Mouse (Mus musculus) neural tube, embryonic 15.5 days (tissue): ENCODE data around the gene Isca2. TPM values are rescaled to one million over a fixed set of nuclear protein-coding genes. Genes with fewer than 3 reads are reported as not detected.

Source experiments
- ATAC-seq: fragments of 200-750 bp; cut with Nextera tagmentation; 2 replicates; pipeline ENCODE4 v1.8.0; 2017; ENCODE audit warnings: mild to moderate bottlenecking, moderate TSS enrichment, moderate library complexity; ENCODE audit not compliant: low FRiP score
- H3K27ac ChIP-seq: fragments of 300-500 bp; sonication (generic); replicated peaks from 2 replicates; pipeline ENCODE4 v1.5.1; 2015; ENCODE audit warnings: mild to moderate bottlenecking, inconsistent platforms
- H3K27me3 ChIP-seq: fragments of 300-500 bp; sonication (generic); replicated peaks from 2 replicates; pipeline ENCODE4 v1.6.1; 2015; ENCODE audit warnings: inconsistent platforms
- H3K36me3 ChIP-seq: fragments of 300-500 bp; sonication (generic); 2 replicates; pipeline ENCODE4 v1.6.1; 2015; ENCODE audit warnings: inconsistent platforms
- H3K4me1 ChIP-seq: fragments of 300-500 bp; sonication (generic); 2 replicates; pipeline ENCODE4 v1.6.1; 2015; ENCODE audit warnings: inconsistent platforms
- H3K4me2 ChIP-seq: fragments of 300-500 bp; sonication (generic); 2 replicates; pipeline ENCODE4 v1.6.1; 2015; ENCODE audit warnings: inconsistent platforms, mild to moderate bottlenecking, moderate library complexity
- H3K4me3 ChIP-seq: fragments of 300-500 bp; sonication (generic); replicated peaks from 2 replicates; pipeline ENCODE4 v1.5.1; 2015; ENCODE audit warnings: mild to moderate bottlenecking, inconsistent platforms
- H3K9ac ChIP-seq: fragments of 300-500 bp; sonication (generic); replicated peaks from 2 replicates; pipeline ENCODE4 v1.6.1; 2015; ENCODE audit warnings: mild to moderate bottlenecking, inconsistent platforms
- H3K9me3 ChIP-seq: fragments of 300-500 bp; sonication (generic); replicated peaks from 2 replicates; pipeline ENCODE4 v1.6.1; 2016; ENCODE audit warnings: inconsistent platforms
- WGBS: fragments of 180-500 bp; shearing (Covaris S2); methylation state at CpG from one replicate; pipeline ENCODE4 v1.1.7; 2015; ENCODE audit warnings: mixed read lengths; 5-methylcytosine and 5-hydroxymethylcytosine counted together
- polyA plus RNA-seq: library from polyadenylated mRNA; unstranded; fragments of >200 nt; fragmentation: Nextera tagmentation; extraction: Ambion mirVana; gene quantifications from 2 replicates; pipeline ENCODE4 v1.2.1, GENCODE M21; 2015

Gene Isca2
- polyA plus RNA-seq, 1 experiment from 2014 or later: 144 TPM

DNA sequence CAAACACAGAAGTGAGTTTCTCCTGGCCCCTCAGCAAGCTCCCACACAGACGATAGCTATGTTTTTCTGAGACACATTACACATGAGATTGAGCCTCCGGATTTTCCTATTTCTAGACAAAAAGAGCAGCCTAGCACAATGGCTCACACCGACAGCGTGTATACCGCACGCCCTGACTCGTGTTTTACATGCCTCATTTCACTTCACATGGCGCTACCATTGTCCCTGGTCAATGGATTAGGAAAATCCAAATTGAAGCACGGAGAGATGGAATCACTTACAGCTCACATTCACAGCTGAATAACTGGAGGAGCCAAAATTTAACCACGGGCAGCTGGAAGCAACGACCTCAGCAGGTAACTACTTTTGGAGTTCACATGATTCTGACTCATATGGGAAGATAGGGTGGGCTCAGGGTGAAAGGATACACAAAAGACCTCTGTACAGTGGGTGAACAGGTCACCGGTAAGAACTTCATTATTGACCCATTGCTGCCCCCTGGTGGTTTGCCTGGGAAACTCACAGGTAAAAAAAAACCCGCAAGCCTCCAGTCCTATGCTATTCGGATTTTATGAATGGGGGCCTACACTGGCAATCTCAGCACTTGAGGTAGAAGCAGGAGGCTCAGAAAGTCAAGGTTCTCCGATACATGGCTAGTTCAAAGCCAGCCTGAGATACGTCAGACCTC, 17.9 kb upstream of the Isca2 start:
- no peak overlapping the region for H3K27ac ChIP-seq
- H3K27me3 ChIP-seq: no peaks in the 10 kb centered on the region
- WGBS: 26% methylated on average over 16 of the region's 16 CpGs
- H3K4me3 ChIP-seq: no peak overlapping the region
- peaks cover 20% of the 10 kb centered on the region for H3K4me1 ChIP-seq
- no peak for ATAC-seq
- H3K4me2 ChIP-seq: no peak overlapping the region
- H3K9ac ChIP-seq: no peak overlapping the region
- H3K36me3 ChIP-seq: peaks cover 23% of the 10 kb centered on the region
- no peaks in the 10 kb centered on the region for H3K9me3 ChIP-seq

DNA sequence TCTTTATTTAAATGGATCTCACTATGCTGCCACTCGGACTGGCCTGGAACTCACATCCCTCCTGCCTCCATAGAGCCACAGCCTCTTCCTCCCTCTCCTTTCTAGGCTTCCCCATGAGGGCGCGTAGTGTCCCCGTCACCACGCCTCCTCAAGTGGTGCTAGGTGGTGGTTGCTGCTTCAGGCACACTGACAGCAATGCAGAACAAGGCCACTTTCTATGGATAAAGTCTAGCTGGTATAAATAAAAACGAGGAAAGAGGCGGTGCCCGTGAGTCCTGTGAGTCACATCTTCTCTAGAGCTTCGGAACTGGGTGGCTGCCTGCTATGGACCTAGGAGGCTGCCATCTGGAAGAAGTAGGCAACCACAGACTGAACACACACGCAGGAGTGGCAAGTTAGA, 17.0 kb upstream of the Isca2 start:
- H3K27ac ChIP-seq: no peak overlapping the region
- ATAC-seq: no peak
- peaks cover 20% of the 10 kb centered on the region for H3K4me1 ChIP-seq
- peaks cover 27% of the 10 kb centered on the region for H3K36me3 ChIP-seq
- no peak overlapping the region for H3K9ac ChIP-seq
- H3K4me2 ChIP-seq: no peak overlapping the region
- no peaks in the 10 kb centered on the region for H3K27me3 ChIP-seq
- no peaks in the 10 kb centered on the region for H3K9me3 ChIP-seq
- WGBS: 92% methylated on average over 10 of the region's 10 CpGs
- no peak overlapping the region for H3K4me3 ChIP-seq

DNA sequence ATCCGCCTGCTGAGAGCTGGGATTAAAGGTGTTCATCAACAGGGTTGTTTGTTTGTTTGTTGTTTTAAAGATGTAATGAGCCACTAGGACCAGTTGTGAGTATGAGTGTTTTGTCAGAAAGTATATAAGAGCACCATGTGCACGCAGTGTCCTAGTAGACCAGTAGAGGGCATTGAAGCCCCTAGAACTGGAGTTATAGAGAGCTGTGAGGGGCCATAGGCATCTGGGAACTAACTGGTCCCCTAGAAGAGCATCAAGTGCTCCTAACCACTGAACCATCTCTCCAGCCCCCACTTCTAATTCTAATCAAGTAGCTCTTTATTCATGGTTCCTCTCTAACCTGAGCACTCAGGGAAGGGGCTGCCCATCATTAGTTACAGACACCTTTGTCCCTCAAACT, 14.0 kb upstream of the Isca2 start:
- H3K4me3 ChIP-seq: no peak overlapping the region
- no peak overlapping the region for H3K9ac ChIP-seq
- H3K27ac ChIP-seq: no peak overlapping the region
- H3K4me2 ChIP-seq: no peak overlapping the region
- H3K9me3 ChIP-seq: no peaks in the 10 kb centered on the region
- WGBS: 84% methylated on average over 2 of the region's 2 CpGs
- H3K36me3 ChIP-seq: peaks cover 41% of the 10 kb centered on the region
- H3K4me1 ChIP-seq: no peaks in the 10 kb centered on the region
- no peaks in the 10 kb centered on the region for H3K27me3 ChIP-seq
- ATAC-seq: no peak

DNA sequence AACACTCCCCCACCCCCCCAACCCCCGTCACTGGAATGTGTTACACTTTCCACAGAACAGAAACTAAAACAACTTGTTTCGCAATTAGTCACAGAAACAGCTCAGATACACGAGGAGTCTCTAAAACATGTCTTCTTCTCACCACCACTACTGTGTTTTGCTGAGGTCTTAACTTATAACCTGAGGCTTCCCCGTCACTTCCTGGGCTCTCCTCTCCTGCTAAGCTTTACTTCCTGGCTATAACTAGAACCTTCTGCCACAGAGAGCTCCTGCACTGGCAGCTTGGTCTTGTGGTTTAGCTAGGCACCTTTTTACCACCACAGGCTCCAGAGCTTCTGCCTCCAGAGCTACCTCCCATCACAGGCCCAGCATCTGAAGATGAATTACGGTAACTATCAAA, 10.5 kb upstream of the Isca2 start:
- Histone ChIP-seq H3K4me2 (no peak overlapping the region), H3K9me3 (no peaks in the 10 kb centered on the region), H3K4me3 (no peak overlapping the region), H3K27ac (no peak overlapping the region), H3K36me3 (peaks cover 38% of the 10 kb centered on the region), H3K9ac (no peak overlapping the region), H3K4me1 (no peaks in the 10 kb centered on the region), H3K27me3 (no peaks in the 10 kb centered on the region)
- no peak for ATAC-seq
- 89% methylated on average over 5 of the region's 5 CpGs for WGBS

DNA sequence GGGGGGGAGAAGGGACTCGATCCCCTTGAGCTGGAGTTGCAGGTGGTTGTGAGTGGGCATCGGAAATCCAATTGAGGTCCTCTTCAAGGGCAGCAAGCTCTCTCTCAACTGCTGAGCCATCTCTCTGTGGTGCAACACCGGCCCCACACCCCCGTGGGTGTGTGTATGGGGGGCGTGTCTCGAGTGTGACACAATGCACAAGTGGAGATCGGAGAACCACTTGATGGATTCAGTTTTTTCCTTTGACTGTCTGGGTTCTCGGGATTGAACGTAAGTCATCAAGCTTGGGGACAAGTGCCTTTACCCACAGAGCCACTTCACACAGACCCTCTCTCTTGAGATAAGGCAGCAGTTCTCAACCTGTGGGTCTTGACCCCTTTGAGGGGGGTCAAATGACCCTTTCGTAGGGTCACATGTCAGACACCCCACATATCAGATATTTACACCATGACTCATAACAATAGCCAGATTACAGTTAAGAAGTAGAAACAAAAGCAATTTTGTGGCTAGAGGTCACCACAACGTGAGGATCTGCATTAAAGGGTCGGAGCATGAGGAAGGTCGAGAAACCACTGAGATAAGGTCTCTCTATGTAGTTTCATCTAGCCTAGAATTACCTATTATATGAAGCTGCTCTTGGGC, 9.4 kb upstream of the Isca2 start:
- WGBS: 92% methylated on average over 13 of the region's 13 CpGs
- Histone ChIP-seq H3K4me2 (no peak overlapping the region), H3K9ac (no peak overlapping the region), H3K27ac (no peak overlapping the region), H3K9me3 (no peaks in the 10 kb centered on the region), H3K4me3 (no peak overlapping the region), H3K36me3 (peaks cover 38% of the 10 kb centered on the region), H3K27me3 (no peaks in the 10 kb centered on the region), H3K4me1 (no peaks in the 10 kb centered on the region)
- ATAC-seq: no peak

DNA sequence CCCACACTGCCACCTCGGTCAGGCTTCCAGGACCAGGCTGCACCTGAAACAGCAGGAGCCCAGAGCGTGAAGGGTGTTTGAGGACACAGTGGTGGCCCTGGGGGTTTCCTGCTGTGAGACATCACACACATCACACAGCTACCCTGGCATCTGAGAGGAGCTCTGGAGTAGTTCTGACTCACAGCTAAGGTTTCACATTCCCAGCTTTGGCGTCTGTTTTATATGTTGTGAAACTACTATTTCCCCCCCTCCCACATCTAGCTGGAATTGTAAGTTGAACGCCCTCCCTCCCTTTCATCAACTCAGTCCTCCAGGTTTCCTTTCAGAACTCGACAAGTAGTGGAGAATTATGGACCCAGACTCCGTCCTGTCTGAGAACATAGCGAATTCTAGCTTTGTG, 8.3 kb upstream of the Isca2 start:
- 78% methylated on average over 7 of the region's 7 CpGs for WGBS

DNA sequence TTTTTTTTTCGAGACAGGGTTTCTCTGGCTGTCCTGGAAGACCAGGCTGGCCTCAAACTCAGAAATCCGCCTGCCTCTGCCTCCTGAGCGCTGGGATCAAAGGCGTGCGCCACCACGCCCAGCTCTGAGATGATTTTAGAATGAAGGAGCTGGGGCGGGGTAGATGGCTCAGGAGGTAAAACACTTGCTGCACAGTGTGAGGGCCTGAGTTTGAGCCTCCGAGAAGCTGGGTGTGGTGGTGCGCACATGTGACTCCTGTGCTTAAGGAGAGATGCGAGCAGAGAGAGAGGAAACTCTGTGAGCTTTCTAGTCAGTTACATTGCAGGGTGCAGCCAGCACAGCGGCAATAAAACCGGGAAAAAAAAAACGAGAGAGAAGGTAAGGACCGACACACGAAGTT, 7.5 kb upstream of the Isca2 start:
- Histone ChIP-seq H3K4me3 (no peak overlapping the region), H3K9ac (no peak overlapping the region), H3K27ac (no peak overlapping the region), H3K4me1 (peaks cover 2% of the 10 kb centered on the region), H3K9me3 (no peaks in the 10 kb centered on the region), H3K27me3 (no peaks in the 10 kb centered on the region), H3K36me3 (peaks cover 25% of the 10 kb centered on the region), H3K4me2 (no peak overlapping the region)
- ATAC-seq: no peak
- WGBS: 90% methylated on average over 15 of the region's 15 CpGs

More for the DNA sequence above, 8.3 kb upstream of the Isca2 start:
- peaks cover 30% of the 10 kb centered on the region for H3K36me3 ChIP-seq
- no peak overlapping the region for H3K4me2 ChIP-seq
- H3K4me1 ChIP-seq: no peaks in the 10 kb centered on the region
- no peak overlapping the region for H3K4me3 ChIP-seq
- no peaks in the 10 kb centered on the region for H3K27me3 ChIP-seq
- ATAC-seq: no peak
- no peaks in the 10 kb centered on the region for H3K9me3 ChIP-seq
- H3K9ac ChIP-seq: no peak overlapping the region
- no peak overlapping the region for H3K27ac ChIP-seq

DNA sequence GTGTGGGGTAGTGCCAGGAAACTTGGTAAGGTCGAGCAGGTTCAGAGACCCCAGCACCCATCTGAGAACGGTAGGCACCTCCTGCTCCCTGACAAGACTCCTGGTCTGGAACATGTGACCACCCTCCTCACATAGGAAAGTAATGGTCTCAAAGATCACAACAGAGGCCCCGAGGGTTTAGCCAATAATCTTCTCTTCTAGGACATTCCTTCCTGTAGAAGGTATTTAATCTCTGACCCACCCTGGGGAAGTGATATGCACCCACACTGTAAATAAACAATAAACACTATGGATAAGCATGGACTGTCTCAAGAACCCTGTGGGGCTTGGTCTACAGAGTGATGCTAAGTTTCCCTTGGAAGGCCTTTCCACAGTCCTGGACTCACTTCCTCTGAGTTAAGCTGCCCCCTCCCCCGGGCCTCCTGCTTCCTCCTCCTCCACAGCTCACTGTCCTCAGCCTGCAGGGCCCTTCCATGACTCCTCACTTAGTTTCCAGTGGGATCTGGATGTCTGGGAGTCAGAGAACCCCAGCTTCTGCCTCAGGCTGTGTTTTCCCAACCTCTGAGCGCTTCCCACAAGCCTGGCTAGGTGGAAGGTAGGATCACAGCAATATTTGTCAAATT, 6.8 kb upstream of the Isca2 start:
- ATAC-seq: no peak
- H3K36me3 ChIP-seq: peaks cover 23% of the 10 kb centered on the region
- WGBS: 87% methylated on average over 5 of the region's 5 CpGs

DNA sequence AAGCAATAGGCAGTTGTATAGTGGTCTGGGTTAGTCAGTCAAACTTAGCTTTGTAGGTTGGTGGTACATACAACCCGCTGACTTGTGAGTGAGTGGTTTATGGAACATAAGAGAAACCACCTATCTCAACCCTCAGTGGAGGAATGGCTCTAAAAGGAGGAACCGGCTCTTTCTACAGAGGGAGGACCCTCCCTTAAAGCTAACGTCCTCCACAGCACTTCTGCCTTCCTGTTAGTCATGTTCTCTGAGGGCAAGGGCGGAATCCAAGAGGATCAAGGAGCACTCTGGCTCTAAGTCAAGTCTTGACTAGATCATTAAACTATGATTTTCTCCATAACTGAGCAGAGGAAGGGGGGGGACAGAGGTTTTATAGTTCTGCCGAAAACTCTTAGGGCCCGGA, 5.5 kb upstream of the Isca2 start:
- Histone ChIP-seq H3K27ac (no peak overlapping the region), H3K4me3 (no peak overlapping the region), H3K36me3 (peaks cover 23% of the 10 kb centered on the region), H3K4me1 (peaks cover 19% of the 10 kb centered on the region), H3K27me3 (no peaks in the 10 kb centered on the region), H3K4me2 (no peak overlapping the region), H3K9me3 (no peaks in the 10 kb centered on the region), H3K9ac (no peak overlapping the region)
- WGBS: 94% methylated on average over 6 of the region's 6 CpGs
- ATAC-seq: no peak

More for the DNA sequence above, 6.8 kb upstream of the Isca2 start:
- H3K9ac ChIP-seq: no peak overlapping the region
- peaks cover 9% of the 10 kb centered on the region for H3K4me1 ChIP-seq
- H3K27me3 ChIP-seq: no peaks in the 10 kb centered on the region
- no peak overlapping the region for H3K4me2 ChIP-seq
- no peak overlapping the region for H3K27ac ChIP-seq
- H3K9me3 ChIP-seq: no peaks in the 10 kb centered on the region
- H3K4me3 ChIP-seq: no peak overlapping the region

DNA sequence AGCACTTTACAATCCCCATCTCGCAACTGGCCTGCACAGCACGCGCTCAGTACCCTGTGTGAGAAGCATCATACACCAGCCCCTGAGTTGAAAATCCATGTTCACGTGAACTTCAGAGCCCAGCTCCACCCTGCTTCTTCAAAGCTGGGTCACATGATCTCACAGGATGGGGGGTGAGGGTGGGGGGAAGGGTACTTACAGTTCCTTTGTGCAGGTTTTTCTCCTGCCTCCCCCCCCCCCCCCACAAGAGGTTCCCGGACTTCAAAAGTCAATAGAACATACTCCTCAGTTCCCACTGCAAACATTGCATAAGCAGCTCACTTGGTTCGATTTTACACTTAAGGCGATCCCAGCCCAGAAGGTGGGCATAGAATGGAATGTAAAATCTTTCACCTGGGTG, 3.4 kb upstream of the Isca2 start:
- WGBS: 87% methylated on average over 7 of the region's 7 CpGs

DNA sequence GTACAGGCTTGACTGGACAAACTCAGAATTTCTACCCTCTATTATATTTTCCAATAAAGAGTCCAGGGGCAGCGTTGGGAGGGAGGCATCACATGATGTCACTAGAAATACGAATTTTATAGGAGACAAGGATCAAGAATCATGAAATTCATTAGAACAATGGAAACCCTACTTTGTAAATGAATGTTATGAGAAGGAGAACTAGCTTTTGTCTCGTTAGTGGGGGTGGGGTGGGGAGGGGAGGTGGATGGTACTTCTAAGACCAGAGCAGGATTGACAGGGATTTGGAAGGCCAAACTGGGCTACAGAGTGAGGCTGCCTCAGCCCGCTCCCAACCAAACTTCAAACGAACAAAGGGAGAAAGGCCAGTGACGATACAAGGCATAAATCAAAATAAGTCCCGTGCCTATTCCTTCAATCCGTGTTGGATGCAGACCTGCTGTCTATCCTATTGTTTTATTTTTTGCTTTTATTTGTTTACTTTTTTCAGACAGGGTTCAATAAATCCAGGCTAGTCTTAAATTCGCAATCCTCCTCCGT, 1.0 kb upstream of the Isca2 start:
- ATAC-seq: no peak
- H3K4me1 ChIP-seq: peaks cover 31% of the 10 kb centered on the region
- 3% methylated on average over 10 of the region's 10 CpGs for WGBS
- H3K9ac ChIP-seq: peak overlapping the region; percentile 60
- peak overlapping the region; percentile 91 for H3K27ac ChIP-seq
- no peaks in the 10 kb centered on the region for H3K27me3 ChIP-seq
- peak overlapping the region; percentile 71 for H3K4me2 ChIP-seq
- no peaks in the 10 kb centered on the region for H3K36me3 ChIP-seq
- H3K4me3 ChIP-seq: peak overlapping the region; percentile 58
- H3K9me3 ChIP-seq: no peaks in the 10 kb centered on the region

More for the DNA sequence above, 3.4 kb upstream of the Isca2 start:
- peaks cover 3% of the 10 kb centered on the region for H3K36me3 ChIP-seq
- H3K4me1 ChIP-seq: peaks cover 31% of the 10 kb centered on the region
- ATAC-seq: no peak
- H3K9me3 ChIP-seq: no peaks in the 10 kb centered on the region
- H3K27me3 ChIP-seq: no peaks in the 10 kb centered on the region
- no peak overlapping the region for H3K27ac ChIP-seq
- no peak overlapping the region for H3K4me3 ChIP-seq
- no peak overlapping the region for H3K9ac ChIP-seq
- H3K4me2 ChIP-seq: no peak overlapping the region

DNA sequence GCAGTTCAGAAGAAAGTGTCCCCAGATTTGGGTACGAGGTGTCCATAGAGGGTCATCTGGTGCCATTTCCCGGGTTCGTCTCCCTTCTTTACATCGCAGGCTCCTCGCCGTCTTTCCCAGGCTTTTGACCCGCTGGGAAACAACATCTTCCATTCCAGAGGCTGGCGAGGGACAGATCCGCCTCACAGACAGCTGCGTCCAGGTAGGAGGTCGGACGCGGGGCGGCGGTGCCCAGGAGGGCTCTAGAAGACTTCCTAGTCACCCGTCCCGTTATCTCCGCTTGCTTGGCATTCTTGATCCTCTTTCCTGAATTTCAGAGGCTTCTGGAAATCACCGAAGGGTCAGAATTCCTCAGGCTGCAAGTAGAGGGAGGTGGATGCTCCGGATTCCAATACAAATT, 425 bp downstream of the Isca2 start:
- 2% methylated on average over 20 of the region's 20 CpGs for WGBS
- peak overlapping the region; percentile 58 for H3K4me3 ChIP-seq
- H3K9ac ChIP-seq: peak overlapping the region; percentile 67
- H3K4me1 ChIP-seq: peaks cover 31% of the 10 kb centered on the region
- ATAC-seq: peak; percentile 21; the same call in 1 of the 2 replicates
- H3K4me2 ChIP-seq: peak overlapping the region; percentile 71
- H3K27ac ChIP-seq: peak overlapping the region; percentile 78
- H3K9me3 ChIP-seq: no peaks in the 10 kb centered on the region
- H3K27me3 ChIP-seq: no peaks in the 10 kb centered on the region
- H3K36me3 ChIP-seq: no peaks in the 10 kb centered on the region
